Mouse (Mus musculus): ENCODE data around the gene Gpr1. TPM values are rescaled to one million over a fixed set of nuclear protein-coding genes. Genes with fewer than 3 reads are reported as not detected.
A peak's percentile ranks its signal among the peaks of the same experiment; 100 is the strongest.
"Not testable (repeated sequence)": the region's sequence is repeated elsewhere in the genome, so short reads cannot be mapped to it uniquely, and the experiment has no call there.

The Gpr1 gene
- polyA plus RNA-seq, 1 experiment from 2014 or later: 0.17 TPM

DNA sequence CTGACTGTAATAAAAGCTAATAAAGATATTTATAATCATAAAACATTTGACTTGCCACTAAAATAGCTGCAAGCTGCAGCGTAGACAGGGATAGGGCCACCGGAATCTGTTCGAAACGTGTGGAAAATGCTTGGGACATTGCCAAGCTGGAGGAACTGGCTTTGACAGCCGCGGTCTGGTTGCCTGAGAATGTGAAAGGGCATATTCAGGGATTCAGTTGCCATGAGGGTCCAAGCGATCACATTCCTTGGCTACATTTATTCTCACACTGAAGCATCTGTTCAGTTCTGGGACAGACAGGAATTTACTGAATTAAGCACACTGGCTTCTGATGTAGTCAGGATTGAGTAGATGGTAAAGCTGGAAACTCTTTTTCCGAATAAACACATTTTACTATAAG is 23.5 kb downstream of the Gpr1 start:
- Histone ChIP-seq H3K9me3 (replicated peaks; ENCODE audit: low read length) (no peaks in the 10 kb centered on the region), H3K9ac (ENCODE audit: low read depth, low read length) (no peak overlapping the region), H3K4me3 (replicated peaks; ENCODE audit: low read depth, low read length) (no peak overlapping the region), H3K27ac (no peak overlapping the region), H3K36me3 (ENCODE audit: insufficient read depth, low read length) (no peaks in the 10 kb centered on the region), H3K27me3 (ENCODE audit: insufficient read depth, low read length) (no peaks in the 10 kb centered on the region), H3K4me1 (replicated peaks; ENCODE audit: insufficient read depth, low read length) (no peaks in the 10 kb centered on the region), H3K4me2 (ENCODE audit: low read length) (no peak overlapping the region)
- DNase-seq (ENCODE audit: low spot score): peak; percentile 48
- TF ChIP-seq CTCF (IDR thresholded peaks at IDR 0.05; ENCODE audit: low read depth): no peak
- no peak for ATAC-seq (replicated peaks; ENCODE audit: low FRiP score, low read depth)
- WGBS: 55% methylated on average over 8 of the region's 8 CpGs

DNA sequence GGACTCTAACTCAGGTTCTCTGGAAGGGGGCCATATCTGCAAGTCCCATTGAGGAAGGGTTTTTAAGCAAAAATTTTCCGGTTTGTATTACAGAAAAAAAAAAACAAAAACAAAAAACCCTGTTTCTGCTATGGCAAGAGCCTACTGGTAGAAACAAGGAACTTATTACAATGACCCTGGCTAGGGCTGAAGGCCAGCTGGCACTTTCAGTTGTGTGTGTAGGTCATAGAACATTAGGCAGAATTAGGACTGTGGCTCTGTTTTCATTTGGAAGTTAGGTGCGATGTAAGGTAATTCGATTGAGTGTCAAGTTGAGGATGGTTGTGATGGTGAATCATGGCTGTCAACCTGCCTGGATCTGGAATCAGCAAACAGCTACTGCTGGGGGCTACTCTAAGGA is 25.8 kb downstream of the Gpr1 start:
- no peak for DNase-seq (ENCODE audit: low spot score)
- TF ChIP-seq CTCF (IDR thresholded peaks at IDR 0.05; ENCODE audit: low read depth): no peak
- WGBS: 90% methylated on average over 3 of the region's 3 CpGs
- no peak overlapping the region for H3K4me3 ChIP-seq (replicated peaks; ENCODE audit: low read depth, low read length)
- H3K9ac ChIP-seq (ENCODE audit: low read depth, low read length): no peak overlapping the region
- no peaks in the 10 kb centered on the region for H3K36me3 ChIP-seq (ENCODE audit: insufficient read depth, low read length)
- no peak for ATAC-seq (replicated peaks; ENCODE audit: low FRiP score, low read depth)
- no peak overlapping the region for H3K4me2 ChIP-seq (ENCODE audit: low read length)
- H3K4me1 ChIP-seq (replicated peaks; ENCODE audit: insufficient read depth, low read length): no peaks in the 10 kb centered on the region
- H3K27ac ChIP-seq: no peak overlapping the region
- no peaks in the 10 kb centered on the region for H3K27me3 ChIP-seq (ENCODE audit: insufficient read depth, low read length)
- H3K9me3 ChIP-seq (replicated peaks; ENCODE audit: low read length): no peaks in the 10 kb centered on the region

DNA sequence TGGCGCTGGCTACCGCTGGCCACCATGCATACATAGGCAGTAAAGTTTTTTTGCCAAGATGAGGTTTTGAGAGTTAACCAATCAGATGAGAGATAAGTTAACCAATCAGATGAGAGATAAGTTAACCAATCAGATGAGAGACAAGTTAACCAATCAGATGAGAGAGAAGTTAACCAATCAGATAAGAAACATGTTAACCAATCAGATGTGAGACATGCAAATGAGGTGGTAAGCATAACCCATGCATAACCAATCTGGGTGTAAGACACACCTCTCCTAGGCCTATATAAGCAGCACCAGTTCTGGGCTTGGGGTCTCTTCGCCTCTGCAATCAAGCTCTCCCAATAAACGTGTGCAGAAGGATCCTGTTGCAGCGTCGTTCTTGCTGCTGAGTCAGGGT is 28.9 kb downstream of the Gpr1 start:
- DNase-seq (ENCODE audit: low spot score); H3K36me3 ChIP-seq (ENCODE audit: insufficient read depth, low read length); H3K27me3 ChIP-seq (ENCODE audit: insufficient read depth, low read length); H3K27ac ChIP-seq; H3K4me3 ChIP-seq (replicated peaks; ENCODE audit: low read depth, low read length); H3K9ac ChIP-seq (ENCODE audit: low read depth, low read length); H3K9me3 ChIP-seq (replicated peaks; ENCODE audit: low read length); H3K4me1 ChIP-seq (replicated peaks; ENCODE audit: insufficient read depth, low read length); ATAC-seq (replicated peaks; ENCODE audit: low FRiP score, low read depth); H3K4me2 ChIP-seq (ENCODE audit: low read length): not testable (repeated sequence)
- 96% methylated on average over 5 of the region's 6 CpGs for WGBS

DNA sequence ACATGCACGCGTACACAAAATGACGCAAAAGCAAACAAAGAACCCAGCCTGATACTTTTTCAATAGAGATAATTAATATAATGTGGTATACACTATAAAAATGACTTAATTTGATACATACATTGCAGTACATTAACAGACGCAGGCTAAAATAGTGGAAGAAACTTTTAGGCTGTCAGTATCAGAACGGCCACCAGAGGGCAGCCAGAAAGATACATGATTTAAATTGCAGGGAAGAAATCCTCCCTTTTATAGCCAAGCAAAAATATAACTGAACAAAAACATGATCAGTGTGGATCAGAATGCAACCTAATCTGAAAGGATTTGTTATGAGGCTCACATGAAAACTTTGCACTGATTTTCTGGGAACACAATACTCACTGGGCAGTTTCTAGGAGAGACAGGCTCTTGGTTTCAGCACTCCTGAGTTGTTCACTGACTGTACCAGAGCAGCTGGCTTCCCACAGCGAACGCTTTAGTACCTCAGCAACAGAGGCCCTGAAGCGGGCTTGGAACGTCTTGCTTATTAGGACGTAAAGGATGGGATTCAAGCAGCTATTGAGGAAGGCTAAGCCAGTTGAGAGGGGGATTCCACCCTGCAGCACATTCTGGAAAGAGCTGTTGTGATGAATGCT is 31.6 kb downstream of the Gpr1 start:
- H3K27me3 ChIP-seq (ENCODE audit: insufficient read depth, low read length): no peaks in the 10 kb centered on the region
- peak; percentile 74 for TF ChIP-seq CTCF (IDR thresholded peaks at IDR 0.05; ENCODE audit: low read depth)
- H3K36me3 ChIP-seq (ENCODE audit: insufficient read depth, low read length): peaks cover 13% of the 10 kb centered on the region; the same call in 1 of the 2 replicates
- no peak overlapping the region for H3K4me3 ChIP-seq (replicated peaks; ENCODE audit: low read depth, low read length)
- peaks cover 3% of the 10 kb centered on the region; the same call in 1 of the 2 replicates for H3K4me1 ChIP-seq (replicated peaks; ENCODE audit: insufficient read depth, low read length)
- no peaks in the 10 kb centered on the region for H3K9me3 ChIP-seq (replicated peaks; ENCODE audit: low read length)
- DNase-seq (ENCODE audit: low spot score): peak; percentile 69
- H3K9ac ChIP-seq (ENCODE audit: low read depth, low read length): no peak overlapping the region
- H3K4me2 ChIP-seq (ENCODE audit: low read length): no peak overlapping the region
- WGBS: 65% methylated on average over 10 of the region's 10 CpGs
- H3K27ac ChIP-seq: no peak overlapping the region
- no peak for ATAC-seq (replicated peaks; ENCODE audit: low FRiP score, low read depth)

DNA sequence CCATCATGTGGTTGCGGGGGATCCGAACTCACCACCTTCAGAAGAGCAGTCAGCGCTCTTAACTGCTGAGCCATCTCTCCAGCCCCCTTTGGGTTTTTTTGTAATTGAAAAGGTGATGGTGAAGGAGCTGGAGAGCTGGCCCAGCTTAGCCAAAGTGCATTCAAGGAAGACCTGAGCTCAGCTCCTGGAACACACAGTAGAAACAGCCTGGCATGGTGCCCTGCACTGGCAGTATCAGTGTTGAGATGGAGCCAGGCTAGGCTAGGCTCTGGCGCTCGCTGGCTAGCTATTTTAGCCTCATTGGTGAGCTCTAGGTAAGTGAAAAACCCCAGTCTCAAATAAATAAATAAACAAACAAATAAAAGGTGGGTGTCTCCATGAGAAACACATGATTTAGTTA is 32.1 kb downstream of the Gpr1 start:
- no peak overlapping the region for H3K4me2 ChIP-seq (ENCODE audit: low read length)
- H3K9ac ChIP-seq (ENCODE audit: low read depth, low read length): no peak overlapping the region
- H3K4me1 ChIP-seq (replicated peaks; ENCODE audit: insufficient read depth, low read length): peaks cover 5% of the 10 kb centered on the region; the same call in 1 of the 2 replicates
- H3K27ac ChIP-seq: no peak overlapping the region
- WGBS: 87% methylated on average over 4 of the region's 5 CpGs
- ATAC-seq (replicated peaks; ENCODE audit: low FRiP score, low read depth) (no peak), DNase-seq (ENCODE audit: low spot score) (no peak)
- no peak overlapping the region for H3K4me3 ChIP-seq (replicated peaks; ENCODE audit: low read depth, low read length)
- H3K27me3 ChIP-seq (ENCODE audit: insufficient read depth, low read length): no peaks in the 10 kb centered on the region
- no peak for TF ChIP-seq CTCF (IDR thresholded peaks at IDR 0.05; ENCODE audit: low read depth)
- H3K36me3 ChIP-seq (ENCODE audit: insufficient read depth, low read length): peaks cover 13% of the 10 kb centered on the region; the same call in 1 of the 2 replicates
- H3K9me3 ChIP-seq (replicated peaks; ENCODE audit: low read length): no peaks in the 10 kb centered on the region

DNA sequence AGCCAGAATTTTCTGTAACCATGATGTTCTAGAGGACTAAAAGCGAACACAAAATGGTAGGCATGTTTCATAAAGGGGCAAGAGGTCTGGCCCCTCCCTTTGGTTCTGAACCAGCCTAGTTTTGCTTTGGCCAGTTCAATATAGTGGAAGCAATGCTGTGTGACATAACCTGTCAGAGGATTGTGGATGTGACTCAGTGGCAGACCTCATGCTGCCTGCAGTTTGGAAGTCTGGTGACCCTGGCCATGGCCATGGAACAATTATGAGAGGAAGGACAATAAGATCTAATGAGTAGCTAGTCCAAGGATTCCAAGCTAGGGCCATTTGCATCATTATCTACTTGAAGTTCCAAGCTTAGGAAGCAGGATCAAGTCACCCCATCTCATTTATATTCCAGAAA is 32.9 kb downstream of the Gpr1 start:
- Histone ChIP-seq H3K9ac (ENCODE audit: low read depth, low read length) (no peak overlapping the region), H3K4me3 (replicated peaks; ENCODE audit: low read depth, low read length) (no peak overlapping the region), H3K27me3 (ENCODE audit: insufficient read depth, low read length) (no peaks in the 10 kb centered on the region), H3K36me3 (ENCODE audit: insufficient read depth, low read length) (peaks cover 13% of the 10 kb centered on the region; the same call in 1 of the 2 replicates), H3K27ac (no peak overlapping the region), H3K9me3 (replicated peaks; ENCODE audit: low read length) (no peaks in the 10 kb centered on the region), H3K4me2 (ENCODE audit: low read length) (no peak overlapping the region), H3K4me1 (replicated peaks; ENCODE audit: insufficient read depth, low read length) (peaks cover 5% of the 10 kb centered on the region; the same call in 1 of the 2 replicates)
- ATAC-seq (replicated peaks; ENCODE audit: low FRiP score, low read depth) (no peak), DNase-seq (ENCODE audit: low spot score) (no peak)
- TF ChIP-seq CTCF (IDR thresholded peaks at IDR 0.05; ENCODE audit: low read depth): no peak
- WGBS: 97% methylated on average over 1 of the region's 1 CpGs

DNA sequence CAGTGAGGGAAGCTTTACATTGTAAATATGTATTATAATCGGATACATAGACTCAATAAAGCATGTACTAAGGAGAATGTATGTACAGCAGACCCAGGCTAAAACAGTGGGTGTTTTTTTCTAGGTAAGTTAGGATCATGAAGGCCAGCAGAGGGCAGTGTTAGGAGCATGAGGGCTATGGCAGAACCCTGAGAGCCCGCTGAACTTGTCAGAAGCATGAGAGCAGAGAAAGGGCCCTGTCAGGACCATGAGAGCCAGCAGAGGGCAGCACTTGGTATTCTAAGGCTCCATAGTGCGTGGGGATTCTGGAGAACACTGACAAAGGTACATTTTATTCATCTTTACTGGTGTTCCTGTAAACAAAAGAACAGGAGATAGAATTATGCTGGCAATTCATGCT is 33.3 kb downstream of the Gpr1 start:
- Histone ChIP-seq H3K9me3 (replicated peaks; ENCODE audit: low read length) (no peaks in the 10 kb centered on the region), H3K27ac (no peak overlapping the region), H3K4me2 (ENCODE audit: low read length) (no peak overlapping the region), H3K9ac (ENCODE audit: low read depth, low read length) (no peak overlapping the region), H3K4me3 (replicated peaks; ENCODE audit: low read depth, low read length) (no peak overlapping the region), H3K27me3 (ENCODE audit: insufficient read depth, low read length) (no peaks in the 10 kb centered on the region), H3K36me3 (ENCODE audit: insufficient read depth, low read length) (peaks cover 13% of the 10 kb centered on the region; the same call in 1 of the 2 replicates), H3K4me1 (replicated peaks; ENCODE audit: insufficient read depth, low read length) (peaks cover 5% of the 10 kb centered on the region; the same call in 1 of the 2 replicates)
- peak; percentile 99 for DNase-seq (ENCODE audit: low spot score)
- TF ChIP-seq CTCF (IDR thresholded peaks at IDR 0.05; ENCODE audit: low read depth): peak; percentile 99
- WGBS: 5% methylated on average over 3 of the region's 3 CpGs
- ATAC-seq (replicated peaks; ENCODE audit: low FRiP score, low read depth): peak; percentile 54

DNA sequence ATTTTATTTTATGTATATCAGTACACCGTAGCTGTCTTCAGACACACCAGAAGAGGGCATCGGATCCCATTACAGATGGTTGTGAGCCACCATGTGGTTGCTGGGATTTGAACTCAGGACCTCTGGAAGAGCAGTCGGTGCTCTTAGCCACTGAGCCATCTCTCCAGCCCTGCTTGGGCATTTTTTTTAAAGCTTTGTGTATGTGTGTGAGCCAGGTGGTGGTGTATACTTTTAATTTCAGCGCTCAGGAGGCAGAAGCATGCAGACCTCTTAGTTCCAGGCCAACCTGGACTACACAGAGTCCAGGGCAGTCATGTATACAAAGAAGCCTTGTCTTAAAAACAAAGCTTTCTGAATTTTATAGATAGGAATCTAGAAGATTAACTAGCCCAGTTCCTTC is 33.8 kb downstream of the Gpr1 start:
- H3K9me3 ChIP-seq (replicated peaks; ENCODE audit: low read length); H3K4me3 ChIP-seq (replicated peaks; ENCODE audit: low read depth, low read length); H3K4me1 ChIP-seq (replicated peaks; ENCODE audit: insufficient read depth, low read length); H3K4me2 ChIP-seq (ENCODE audit: low read length); H3K27ac ChIP-seq; DNase-seq (ENCODE audit: low spot score); ATAC-seq (replicated peaks; ENCODE audit: low FRiP score, low read depth); H3K9ac ChIP-seq (ENCODE audit: low read depth, low read length); H3K27me3 ChIP-seq (ENCODE audit: insufficient read depth, low read length): not testable (repeated sequence)
- H3K36me3 ChIP-seq (ENCODE audit: insufficient read depth, low read length): peaks cover 13% of the 10 kb centered on the region; the same call in 1 of the 2 replicates
- 68% methylated on average over 4 of the region's 4 CpGs for WGBS
